Mouse (Mus musculus): ENCODE measurements around the gene Agxt2.
A peak's percentile ranks its signal among the peaks of the same experiment; 100 is the strongest.

GRCm38 (mm10) chr15:10313522-10314455, 44.5 kb upstream of the Agxt2 start:
- TF ChIP-seq CTCF (IDR thresholded peaks at IDR 0.05 in 2 of 3, conservative IDR thresholded peaks at IDR 0.05 in 1 of 3; ENCODE audit: control insufficient read depth in 1 of 3, insufficient read depth in 1 of 3, low read depth in 2 of 3, low read length in 3 of 3, poor library complexity in 1 of 3, severe bottlenecking in 1 of 3) (peak; percentile 40 to 66 (median 49); a peak in 5 of 6 replicates), POLR2A (IDR thresholded peaks at IDR 0.05; ENCODE audit: control insufficient read depth in 1 of 2, insufficient read depth in 1 of 2, low read depth in 1 of 2, low read length in 2 of 2, poor library complexity in 1 of 2) (no peak), EP300 (IDR thresholded peaks at IDR 0.05; ENCODE audit: low read depth in 1 of 2, low read length in 2 of 2) (no peak), MAX (IDR thresholded peaks at IDR 0.05; ENCODE audit: low read length) (no peak), TCF12 (IDR thresholded peaks at IDR 0.05; ENCODE audit: low read depth, low read length) (no peak)

All from MEL (cell line).